ENCODE assay signal across 12 mouse cellular contexts in genomic region chr4:139220978-139221377, GRCm38 (mm10). TPM values are rescaled to one million over a fixed set of nuclear protein-coding genes. Genes with fewer than 3 reads are reported as not detected.
DNase-seq lines count a peak whose midpoint lies in the region; ATAC-seq and TF ChIP-seq lines count a peak whose summit lies in the region.
"Had no signal": no experiment of that assay in that cellular context is flagged by ENCODE, and none has a peak within 500 bp of the region (broad histone marks: within the 10 kb centered on the region; RNA-seq: fewer than 3 reads in every experiment).

No protein-coding gene starts in this region.

- H3K4me2 ChIP-seq in hindbrain, postnatal 0 days (ENCODE audit: low read depth, low read length) = no peak overlapping the region
- H3K4me2 ChIP-seq in hindbrain, embryonic 12.5 days (replicated peaks) = no peak overlapping the region
- H3K4me2 ChIP-seq: neural tube, embryonic 12.5 days had no signal

- H3K9me3 ChIP-seq in hindbrain, postnatal 0 days (ENCODE audit: low read length) = no peaks in the 10 kb centered on the region
- H3K9me3 ChIP-seq in hindbrain, embryonic 12.5 days (replicated peaks) = no peaks in the 10 kb centered on the region
- H3K9me3 ChIP-seq: embryonic facial prominence, embryonic 10.5 days; neural tube, embryonic 12.5 days had no signal

- no peak overlapping the region for H3K27ac ChIP-seq in hindbrain, postnatal 0 days
- no peak overlapping the region for H3K27ac ChIP-seq in hindbrain, embryonic 12.5 days
- H3K27ac ChIP-seq: embryonic facial prominence, embryonic 10.5 days; neural tube, embryonic 12.5 days had no signal

- no peak overlapping the region for H3K4me3 ChIP-seq in hindbrain, postnatal 0 days (ENCODE audit: low read length)
- H3K4me3 ChIP-seq in hindbrain, embryonic 12.5 days = no peak overlapping the region
- H3K4me3 ChIP-seq: embryonic facial prominence, embryonic 10.5 days; neural tube, embryonic 12.5 days had no signal

- peak; percentile 55 for TF ChIP-seq CTCF in hindbrain, postnatal 0 days (IDR thresholded peaks at IDR 0.05; ENCODE audit: low read depth)

- H3K36me3 ChIP-seq in hindbrain, postnatal 0 days (ENCODE audit: insufficient read depth, low read length) = no peaks in the 10 kb centered on the region
- peaks cover 5% of the 10 kb centered on the region for H3K36me3 ChIP-seq in hindbrain, embryonic 12.5 days

- H3K9ac ChIP-seq in hindbrain, postnatal 0 days (replicated peaks; ENCODE audit: low read length) = no peak overlapping the region
- H3K9ac ChIP-seq in hindbrain, embryonic 12.5 days = no peak overlapping the region
- H3K9ac ChIP-seq: neural tube, embryonic 12.5 days had no signal

- H3K4me1 ChIP-seq in hindbrain, postnatal 0 days (ENCODE audit: insufficient read depth, low read length) = 0 out of 2 replicates have a peak, but pooled peaks cover 4% of the 10 kb centered on the region
- peaks cover 34% of the 10 kb centered on the region for H3K4me1 ChIP-seq in hindbrain, embryonic 12.5 days

- 95% methylated on average over 4 of the region's 4 CpGs for WGBS in hindbrain, postnatal 0 days
- WGBS in hindbrain, embryonic 12.5 days = 96% methylated on average over 4 of the region's 4 CpGs

- ATAC-seq in hindbrain, postnatal 0 days = no peak
- ATAC-seq in hindbrain, embryonic 12.5 days (ENCODE audit: low FRiP score) = no peak
- ATAC-seq: hindbrain, embryonic 16.5 days had no signal

- H3K27me3 ChIP-seq in hindbrain, postnatal 0 days (ENCODE audit: insufficient read depth, low read length) = no peaks in the 10 kb centered on the region
- no peaks in the 10 kb centered on the region for H3K27me3 ChIP-seq in hindbrain, embryonic 12.5 days
- H3K27me3 ChIP-seq: neural tube, embryonic 12.5 days had no signal

- peak; percentile 32 for DNase-seq in hindbrain, postnatal 0 days (ENCODE audit: low spot score)
- DNase-seq in thymus, postnatal 14 days = peak; percentile 52
- DNase-seq in thymus, postnatal 0 days (ENCODE audit: low spot score) = no peak
- peak; percentile 42 to 73 for DNase-seq in kidney, postnatal 36 days
- no peak for DNase-seq in embryo, embryonic 9.5 days (ENCODE audit: extremely low spot score)
- DNase-seq in ovary, postnatal 36 days (ENCODE audit: low spot score) = no peak
- no peak for DNase-seq in layer of hippocampus, postnatal 14 days (ENCODE audit: low spot score in 2 of 2)
- DNase-seq: gastrocnemius, postnatal 25 days had no signal

RNA-seq across cellular contexts. Expression of gene Capzb, which starts 28.3 kb away (rescaled TPM):
- total RNA-seq in hindbrain, postnatal 0 days (2014; rRNA removed) = 86.6 and 88.5 TPM in 2 replicates
- 310 and 315 TPM in 2 replicates for polyA plus RNA-seq in hindbrain, postnatal 0 days (2015; fragmentation: Nextera tagmentation; extraction: Ambion mirVana)
- polyA plus RNA-seq in hindbrain, embryonic 12.5 days (2016; fragmentation: Nextera tagmentation; extraction: Ambion mirVana) = 335 and 369 TPM in 2 replicates
- 415 and 425 TPM in 2 replicates for polyA plus RNA-seq in thymus, postnatal 0 days (2015; fragmentation: Nextera tagmentation; extraction: Ambion mirVana)
- 100 to 1,000 TPM; 406 to 431 TPM for total RNA-seq in layer of hippocampus, postnatal 14 days (2021)

Comparison
In these comparisons a context has a peak if more than half of its experiments do, and no peak if none do; other contexts are left out.
1. DNase-seq: peak in hindbrain, postnatal 0 days (single experiment), thymus, postnatal 14 days (single experiment) and kidney, postnatal 36 days (2 of 2); none in thymus, postnatal 0 days (single experiment), embryo, embryonic 9.5 days (single experiment), ovary, postnatal 36 days (single experiment) and layer of hippocampus, postnatal 14 days (0 of 2).